Mouse (Mus musculus) kidney, postnatal 14 days (tissue): ENCODE measurements at regions not wholly inside any gene's neighbourhood (a gene's known extent, or its start where the extent isn't known, plus 50 kb on each side); places are given as distances from the start of the nearest gene placed in this dataset.

Experiments
- DNase-seq: peaks from one replicate; pipeline ENCODE4 v3.0.0; 2022; ENCODE audit warnings: mixed read lengths

DNA sequence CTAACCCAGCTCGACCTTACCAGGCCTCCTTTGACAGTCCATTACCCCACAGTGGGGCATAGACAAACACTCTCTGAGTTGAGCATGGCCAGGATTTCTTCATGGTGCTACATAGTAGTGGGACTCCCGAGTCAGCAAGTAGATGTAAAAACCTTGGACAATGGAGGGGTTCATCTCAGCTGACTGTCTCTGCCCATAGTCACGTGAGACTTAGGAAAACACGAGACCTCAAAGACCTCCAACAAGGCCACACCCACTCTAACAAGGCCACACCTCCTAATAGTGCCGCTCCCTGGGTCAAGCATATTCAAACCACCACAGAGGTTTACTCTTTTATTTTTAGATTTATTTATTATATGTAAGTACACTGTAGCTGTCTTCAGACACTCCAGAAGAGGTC lies 52.5 kb upstream of the Cldn24 start:
- DNase-seq, result no peak

DNA sequence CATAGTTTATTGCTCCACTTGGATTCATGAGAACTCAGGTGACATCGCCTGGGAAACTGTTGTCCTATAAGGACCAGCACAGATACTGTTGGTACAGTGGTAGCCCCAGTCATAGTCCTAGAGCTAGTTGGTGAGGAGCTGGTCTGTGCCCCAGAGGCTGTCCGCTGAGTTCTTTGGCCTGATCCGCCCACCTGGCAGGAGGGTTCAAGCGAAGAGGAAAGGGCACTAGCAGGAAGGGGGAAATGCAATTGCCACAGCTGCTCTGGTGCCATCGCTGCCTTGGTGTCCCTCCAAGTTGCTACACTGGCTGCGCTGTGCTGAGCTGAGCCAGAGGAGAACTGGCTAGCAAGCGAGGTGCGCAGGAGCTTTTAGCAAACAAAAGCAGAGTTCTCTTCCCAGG lies 53.2 kb upstream of the Cldn24 start:
- no peak for DNase-seq

DNA sequence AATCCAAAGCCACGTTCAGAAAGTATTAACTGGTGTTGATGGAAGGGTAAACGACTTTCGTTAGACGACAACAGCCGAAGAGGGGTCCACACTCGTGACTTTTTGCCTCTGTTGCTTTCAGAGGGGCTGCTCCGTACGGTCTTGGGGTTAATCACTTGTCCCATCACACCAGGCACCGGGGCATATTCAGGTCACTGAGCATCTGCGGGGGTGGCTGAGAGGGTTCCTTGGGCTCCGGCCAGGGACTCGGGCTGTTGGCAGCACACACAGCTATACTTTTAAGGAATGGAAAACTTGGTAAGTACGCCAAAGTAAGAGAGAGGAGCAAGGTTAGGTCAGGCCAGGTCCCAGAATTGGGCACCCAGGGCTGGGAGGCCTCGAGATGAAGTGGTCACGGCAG lies 50.7 kb upstream of the Cdkn2aip start:
- DNase-seq, result peak; percentile 87

DNA sequence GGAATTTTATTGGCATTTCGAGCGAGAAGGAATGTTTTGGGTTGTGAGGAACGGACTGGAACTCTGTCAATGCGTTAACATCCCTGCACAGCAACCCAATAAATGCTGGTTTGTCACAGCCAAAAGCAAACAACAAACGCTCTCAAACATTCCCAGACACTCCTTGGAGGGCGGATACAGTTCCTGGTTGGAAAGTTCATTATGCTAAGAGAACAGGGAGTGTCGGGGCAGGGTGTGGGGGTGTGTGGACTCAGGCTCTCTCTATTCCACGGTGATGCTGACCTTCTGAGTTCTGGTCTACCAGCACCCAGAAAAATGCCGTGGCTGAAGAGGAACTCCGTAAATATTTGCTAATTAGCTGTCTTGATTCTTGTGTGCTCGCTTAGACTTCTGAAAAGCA lies 50.3 kb upstream of the Cdkn2aip start:
- DNase-seq, result no peak
